Mouse (Mus musculus) liver, embryonic 16.5 days (tissue): ENCODE results near the gene Ctsz. TPM values are rescaled to one million over a fixed set of nuclear protein-coding genes. Genes with fewer than 3 reads are reported as not detected.

Experiments used
- ATAC-seq: fragments of 200-750 bp; cut with Nextera tagmentation; 2 replicates; pipeline ENCODE4 v1.8.0; 2017; ENCODE audit warnings: low read depth, mild to moderate bottlenecking, moderate number of reproducible peaks, moderate library complexity
- H3K27ac ChIP-seq: fragments of 300-500 bp; sonication (generic); 2 replicates; pipeline ENCODE4 v1.5.1; 2014; ENCODE audit warnings: mild to moderate bottlenecking, low read length
- H3K27me3 ChIP-seq: fragments of 300-500 bp; sonication (generic); 2 replicates; pipeline ENCODE4 v1.6.1; 2014; ENCODE audit warnings: low read depth, low read length, mixed read lengths; ENCODE audit not compliant: control insufficient read depth, insufficient read depth
- H3K36me3 ChIP-seq: fragments of 300-500 bp; sonication (generic); 2 replicates; pipeline ENCODE4 v1.6.1; 2014; ENCODE audit warnings: mild to moderate bottlenecking; ENCODE audit not compliant: control insufficient read depth, insufficient read depth
- H3K4me1 ChIP-seq: fragments of 300-500 bp; sonication (generic); 2 replicates; pipeline ENCODE4 v1.6.1; 2014; ENCODE audit warnings: low read depth, low read length, mixed read lengths; ENCODE audit not compliant: control insufficient read depth
- H3K4me2 ChIP-seq: fragments of 300-500 bp; sonication (generic); 2 replicates; pipeline ENCODE4 v1.6.1; 2014; ENCODE audit warnings: low read depth, low read length, mixed read lengths
- H3K4me3 ChIP-seq: fragments of 300-500 bp; sonication (generic); 2 replicates; pipeline ENCODE4 v1.5.1; 2014; ENCODE audit warnings: low read depth, mild to moderate bottlenecking, low read length
- H3K9ac ChIP-seq: fragments of 300-500 bp; sonication (generic); 2 replicates; pipeline ENCODE4 v1.6.1; 2014; ENCODE audit warnings: low read depth, low read length
- H3K9me3 ChIP-seq: fragments of 300-500 bp; sonication (generic); replicated peaks from 2 replicates; pipeline ENCODE4 v1.6.1; 2016; ENCODE audit warnings: low read length; ENCODE audit not compliant: control insufficient read depth
- WGBS: fragments of 180-500 bp; shearing (Covaris S2); extraction: QIAGEN DNeasy Blood & Tissue Kit; methylation state at CpG from one replicate; pipeline ENCODE4 v1.1.7; 2014; ENCODE audit not compliant: insufficient replicate concordance; 5-methylcytosine and 5-hydroxymethylcytosine counted together
- polyA plus RNA-seq: library from polyadenylated mRNA; unstranded; fragments of >200 nt; fragmentation: Nextera tagmentation; extraction: Ambion mirVana; gene quantifications from 2 replicates; pipeline ENCODE4 v1.2.1, GENCODE M21; 2015

The Ctsz gene
- polyA plus RNA-seq, 1 experiment from 2014 or later: 128 TPM

DNA sequence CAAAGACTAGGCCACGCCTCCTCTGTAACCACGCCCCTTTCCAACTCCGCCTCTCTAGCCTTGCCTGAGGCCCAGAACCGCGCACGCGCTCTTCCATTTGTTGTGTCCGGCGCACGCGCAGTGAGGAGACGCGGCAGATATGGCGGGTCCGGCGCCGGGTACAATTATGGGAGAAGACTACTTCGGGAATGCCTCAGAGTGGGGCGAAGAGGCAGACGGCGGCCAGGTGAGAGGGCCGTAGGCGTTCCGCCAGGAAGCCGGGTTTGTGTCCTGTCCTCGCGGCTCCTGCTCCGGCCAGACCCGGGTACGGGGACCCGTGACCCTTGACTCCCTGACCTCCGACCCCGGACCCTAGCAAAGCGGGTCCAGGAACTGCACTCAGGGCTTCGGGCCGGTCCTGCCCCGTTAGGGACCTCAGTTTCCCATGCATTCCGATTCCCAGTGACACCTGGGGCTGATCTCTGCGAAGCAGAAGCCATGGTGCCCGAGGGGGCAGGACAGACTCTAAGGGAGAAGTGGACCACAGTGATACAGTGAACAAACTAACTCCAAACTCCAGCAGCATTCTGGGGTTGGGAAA lies 23.0 kb downstream of the Ctsz start, which contains the start of gene Nelfcd:
Gene Nelfcd (plus strand): TSS at position 74 of the 580 bp plus-strand sequence.
- H3K27ac ChIP-seq: peak within 1 kb of the TSS; percentile 62
- WGBS: under 1% methylated on average over 40 of the region's 40 CpGs

DNA sequence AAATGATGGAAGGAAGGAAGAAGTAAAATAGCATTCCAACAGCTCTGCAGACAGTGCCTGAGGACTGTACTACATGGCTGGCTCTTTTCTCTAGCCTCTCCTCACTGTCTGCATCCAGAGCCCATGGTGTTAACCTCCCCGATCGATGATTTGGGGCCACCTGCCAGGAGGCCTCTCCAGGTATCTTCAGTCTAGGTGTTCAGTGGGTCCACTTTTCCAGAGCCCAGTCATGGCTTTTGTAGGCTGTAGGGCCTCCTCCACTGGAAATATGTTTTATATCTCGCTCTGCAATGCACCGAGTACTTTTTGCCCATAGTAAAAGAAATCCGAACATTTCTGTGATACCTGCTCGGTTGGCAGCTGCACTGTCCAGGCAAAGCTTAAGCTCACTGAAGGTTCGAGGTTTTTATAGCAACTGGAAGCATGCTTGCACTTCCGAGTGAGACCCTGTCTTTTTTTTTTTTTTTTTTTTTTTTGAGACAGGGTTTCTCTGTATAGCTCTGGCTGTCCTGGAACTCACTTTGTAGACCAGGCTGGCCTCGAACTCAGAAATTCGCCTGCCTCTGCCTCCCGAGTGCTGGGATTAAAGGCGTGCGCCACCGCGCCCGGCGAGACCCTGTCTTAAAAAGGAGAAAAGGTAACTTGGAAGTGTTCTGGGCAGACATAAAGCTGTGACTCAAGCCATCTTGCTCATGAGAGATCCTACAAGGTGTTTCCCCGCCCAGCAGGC lies 23.7 kb downstream of the Ctsz start:
- Histone ChIP-seq H3K4me2 (peak overlapping the region; percentile 40), H3K9ac (peak overlapping the region; percentile 20; the same call in 1 of the 2 replicates), H3K36me3 (no peaks in the 10 kb centered on the region), H3K4me1 (peaks cover 21% of the 10 kb centered on the region), H3K9me3 (no peaks in the 10 kb centered on the region), H3K27ac (no peak overlapping the region), H3K27me3 (no peaks in the 10 kb centered on the region), H3K4me3 (peak overlapping the region; percentile 96)
- no peak for ATAC-seq
- 34% methylated on average over 18 of the region's 18 CpGs for WGBS

More for the DNA sequence above, 23.0 kb downstream of the Ctsz start, which contains the start of gene Nelfcd:
- peak within 1 kb of the TSS; percentile 97 for H3K9ac ChIP-seq
- peaks cover 18% of the 10 kb centered on the region for H3K4me1 ChIP-seq
- peak; percentile 96 for ATAC-seq
- no peaks in the 10 kb centered on the region for H3K27me3 ChIP-seq
- no peaks in the 10 kb centered on the region for H3K9me3 ChIP-seq
- peaks cover 6% of the 10 kb centered on the region for H3K36me3 ChIP-seq
- H3K4me2 ChIP-seq: peak within 1 kb of the TSS; percentile 83
- peak within 1 kb of the TSS; percentile 96 for H3K4me3 ChIP-seq

DNA sequence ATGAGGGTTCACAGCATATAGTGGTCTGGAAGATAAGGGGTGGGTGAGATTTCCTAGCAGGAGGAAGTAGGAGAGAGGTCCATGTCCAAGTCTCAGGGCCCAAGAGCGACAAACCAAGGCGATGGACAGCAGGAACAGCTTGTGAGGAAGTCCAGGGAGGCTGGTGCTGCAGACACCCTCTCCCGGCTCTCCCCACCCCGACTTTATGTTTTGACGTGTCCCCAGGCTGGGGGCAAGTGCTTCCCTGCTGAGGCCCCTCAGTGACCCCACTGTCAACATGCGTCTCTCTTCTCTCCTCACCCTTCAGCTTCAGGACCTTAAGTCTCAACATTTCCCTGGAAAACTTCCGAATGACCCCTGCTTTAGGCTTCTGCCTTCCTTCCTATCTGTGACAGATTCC lies 25.7 kb downstream of the Ctsz start:
- 64% methylated on average over 7 of the region's 7 CpGs for WGBS
- H3K9me3 ChIP-seq: no peaks in the 10 kb centered on the region
- H3K4me3 ChIP-seq: no peak overlapping the region
- no peak overlapping the region for H3K9ac ChIP-seq
- ATAC-seq: no peak
- H3K4me2 ChIP-seq: no peak overlapping the region
- H3K27ac ChIP-seq: no peak overlapping the region
- H3K4me1 ChIP-seq: peaks cover 26% of the 10 kb centered on the region
- 0 out of 2 replicates have a peak, but pooled peaks cover 2% of the 10 kb centered on the region for H3K27me3 ChIP-seq
- no peaks in the 10 kb centered on the region for H3K36me3 ChIP-seq

DNA sequence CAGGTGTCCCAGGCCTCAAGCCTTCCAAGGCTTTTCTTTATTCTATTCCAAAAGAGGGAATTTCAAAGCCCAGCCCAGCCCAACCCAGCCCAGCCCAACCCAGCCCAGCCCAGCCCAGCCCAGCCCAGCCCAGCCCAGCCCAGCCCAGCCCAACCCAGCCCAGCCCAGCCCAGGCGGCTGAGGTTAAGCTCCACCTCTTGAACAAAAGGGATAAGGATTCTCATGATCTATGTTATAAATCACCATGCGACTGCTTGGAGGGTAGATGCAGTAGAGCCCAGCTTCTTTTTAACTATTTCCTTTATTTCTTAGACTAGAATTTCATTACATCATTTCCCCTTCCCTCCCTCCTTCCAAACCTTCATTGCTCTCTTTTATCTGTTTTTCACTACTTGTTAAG lies 28.6 kb downstream of the Ctsz start:
- H3K27ac ChIP-seq: no peak overlapping the region
- no peak overlapping the region for H3K9ac ChIP-seq
- 0 out of 2 replicates have a peak, but pooled peaks cover 4% of the 10 kb centered on the region for H3K27me3 ChIP-seq
- ATAC-seq: peak; percentile 74
- H3K4me1 ChIP-seq: peaks cover 11% of the 10 kb centered on the region
- H3K4me2 ChIP-seq: no peak overlapping the region
- WGBS: 31% methylated on average over 2 of the region's 2 CpGs
- H3K4me3 ChIP-seq: no peak overlapping the region
- no peaks in the 10 kb centered on the region for H3K9me3 ChIP-seq
- H3K36me3 ChIP-seq: no peaks in the 10 kb centered on the region

DNA sequence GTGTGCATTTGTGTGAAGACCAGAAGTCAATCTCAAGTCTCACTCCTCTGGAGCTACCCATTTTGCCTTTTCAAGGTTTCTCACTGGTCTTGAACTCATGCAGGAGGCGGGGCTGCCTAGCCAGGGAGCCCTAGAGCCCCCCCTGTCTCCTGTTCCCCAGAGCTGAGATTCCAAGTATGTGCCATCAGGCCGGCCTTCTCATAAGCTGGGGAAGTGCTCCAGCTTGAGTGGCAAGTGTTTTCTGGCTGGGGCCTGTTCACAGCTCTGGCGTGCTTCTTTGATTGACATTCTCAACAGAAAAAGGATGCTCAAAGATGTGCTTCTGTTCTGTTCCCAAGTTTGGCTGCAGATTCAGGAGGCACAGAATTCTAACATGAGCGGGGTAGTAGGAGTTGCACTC lies 38.4 kb downstream of the Ctsz start:
- Histone ChIP-seq H3K4me3 (no peak overlapping the region), H3K36me3 (no peaks in the 10 kb centered on the region), H3K4me2 (no peak overlapping the region), H3K4me1 (no peaks in the 10 kb centered on the region), H3K27ac (no peak overlapping the region), H3K9ac (no peak overlapping the region), H3K27me3 (no peaks in the 10 kb centered on the region), H3K9me3 (no peaks in the 10 kb centered on the region)
- WGBS: 60% methylated on average over 4 of the region's 4 CpGs
- ATAC-seq: no peak

DNA sequence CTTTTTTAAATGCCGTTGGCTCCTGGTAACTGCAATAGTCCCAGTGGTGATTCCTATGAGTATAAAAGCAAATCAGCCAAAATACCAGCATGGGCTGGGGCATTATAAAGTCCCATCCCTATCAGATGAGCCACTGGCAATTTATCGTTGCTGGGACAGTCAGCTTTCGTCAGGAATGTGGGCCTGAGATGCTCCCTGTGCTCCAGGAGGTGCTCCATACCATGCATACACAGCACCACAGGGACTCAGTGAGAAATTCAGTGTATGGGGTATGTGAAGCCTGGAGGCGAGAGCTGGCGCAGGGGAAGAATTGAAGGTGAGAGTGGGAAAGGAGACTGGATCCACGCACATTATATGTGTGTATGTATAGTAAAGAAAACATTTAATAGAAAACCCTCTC lies 41.0 kb downstream of the Ctsz start:
- Histone ChIP-seq H3K4me2 (no peak overlapping the region), H3K36me3 (no peaks in the 10 kb centered on the region), H3K4me3 (no peak overlapping the region), H3K9ac (no peak overlapping the region), H3K27ac (no peak overlapping the region), H3K9me3 (no peaks in the 10 kb centered on the region), H3K4me1 (no peaks in the 10 kb centered on the region), H3K27me3 (no peaks in the 10 kb centered on the region)
- no peak for ATAC-seq
- 73% methylated on average over 6 of the region's 6 CpGs for WGBS

DNA sequence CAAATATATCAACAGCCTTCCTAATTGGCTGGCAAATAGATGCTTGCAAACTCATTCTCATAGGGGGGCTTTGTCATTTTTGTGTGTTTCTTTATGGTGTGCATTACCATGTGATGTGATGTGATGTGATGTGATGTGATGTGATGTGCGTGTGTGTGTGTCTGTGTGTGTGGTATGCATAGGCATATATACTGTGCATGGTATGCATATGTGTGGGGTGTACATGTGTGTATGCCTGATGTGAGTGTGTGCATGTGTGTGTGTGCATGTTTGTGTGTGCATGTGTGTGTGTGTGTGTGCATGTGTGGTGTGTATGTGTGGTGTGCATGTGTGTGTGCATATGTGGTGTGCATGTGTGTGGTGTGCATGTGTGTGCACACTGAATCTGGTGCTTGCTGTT lies 41.8 kb downstream of the Ctsz start:
- Histone ChIP-seq H3K9me3 (no peaks in the 10 kb centered on the region), H3K27me3 (no peaks in the 10 kb centered on the region), H3K4me2 (no peak overlapping the region), H3K36me3 (no peaks in the 10 kb centered on the region), H3K4me1 (no peaks in the 10 kb centered on the region), H3K4me3 (no peak overlapping the region), H3K9ac (no peak overlapping the region), H3K27ac (no peak overlapping the region)
- WGBS: 72% methylated on average over 1 of the region's 1 CpGs
- no peak for ATAC-seq

DNA sequence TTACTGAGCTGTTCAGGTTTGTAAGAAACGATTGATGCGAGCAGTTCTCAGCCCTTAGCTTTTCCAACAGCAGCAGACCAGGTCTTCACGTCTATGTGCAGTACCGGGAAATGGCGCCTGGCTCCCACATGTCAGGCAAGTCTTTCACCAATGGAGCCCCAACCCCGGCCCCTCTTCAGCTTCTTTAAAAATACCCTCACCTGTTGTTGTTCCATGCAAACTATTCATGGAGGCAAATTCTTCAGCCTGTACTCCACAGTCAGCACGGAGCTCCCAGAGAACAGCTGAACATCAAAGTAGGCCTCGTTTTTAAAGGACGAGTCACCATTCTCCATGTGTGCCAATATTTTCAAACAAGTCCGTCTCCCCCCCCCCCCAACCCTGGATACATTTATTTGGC lies 42.2 kb downstream of the Ctsz start:
- Histone ChIP-seq H3K4me2 (no peak overlapping the region), H3K9me3 (no peaks in the 10 kb centered on the region), H3K36me3 (no peaks in the 10 kb centered on the region), H3K4me1 (no peaks in the 10 kb centered on the region), H3K4me3 (no peak overlapping the region), H3K9ac (no peak overlapping the region), H3K27me3 (no peaks in the 10 kb centered on the region), H3K27ac (no peak overlapping the region)
- WGBS: 78% methylated on average over 10 of the region's 10 CpGs
- ATAC-seq: no peak

DNA sequence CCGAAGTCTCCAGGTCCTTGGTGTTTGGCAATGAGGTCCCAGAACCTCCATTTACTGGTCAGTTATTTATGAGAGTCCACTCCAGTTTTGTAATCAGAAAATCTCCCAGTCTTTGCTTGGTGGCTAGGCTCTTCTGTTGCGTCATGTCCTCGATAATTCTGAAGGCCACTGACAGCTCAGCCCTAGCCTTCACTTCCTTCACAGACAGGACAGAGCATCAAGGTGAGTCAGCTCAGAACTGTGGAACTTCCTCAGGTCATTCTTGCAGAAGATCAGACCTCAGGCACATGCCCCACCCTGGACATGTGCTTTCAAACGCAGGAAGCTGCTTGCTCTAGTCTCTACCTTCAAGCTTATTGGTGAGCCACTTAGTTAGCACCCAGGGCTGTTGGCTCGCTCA lies 45.5 kb downstream of the Ctsz start:
- Histone ChIP-seq H3K4me3 (no peak overlapping the region), H3K27ac (no peak overlapping the region), H3K9ac (no peak overlapping the region), H3K4me1 (no peaks in the 10 kb centered on the region), H3K9me3 (no peaks in the 10 kb centered on the region), H3K36me3 (no peaks in the 10 kb centered on the region), H3K27me3 (no peaks in the 10 kb centered on the region), H3K4me2 (no peak overlapping the region)
- ATAC-seq: no peak
- WGBS: 43% methylated on average over 5 of the region's 5 CpGs
